Mouse (Mus musculus) WW6 (cell line): Measurements from ENCODE around the gene Vwf.

Experiments used
- DNase-seq: peaks from one replicate; pipeline ENCODE4 v3.0.0-alpha.2; 2013; ENCODE audit warnings: low read depth, low spot score

The Vwf gene

GRCm38 (mm10) chr6:125620764-125621163, 74.2 kb downstream of the Vwf start:
- DNase-seq, result no peak

DNA sequence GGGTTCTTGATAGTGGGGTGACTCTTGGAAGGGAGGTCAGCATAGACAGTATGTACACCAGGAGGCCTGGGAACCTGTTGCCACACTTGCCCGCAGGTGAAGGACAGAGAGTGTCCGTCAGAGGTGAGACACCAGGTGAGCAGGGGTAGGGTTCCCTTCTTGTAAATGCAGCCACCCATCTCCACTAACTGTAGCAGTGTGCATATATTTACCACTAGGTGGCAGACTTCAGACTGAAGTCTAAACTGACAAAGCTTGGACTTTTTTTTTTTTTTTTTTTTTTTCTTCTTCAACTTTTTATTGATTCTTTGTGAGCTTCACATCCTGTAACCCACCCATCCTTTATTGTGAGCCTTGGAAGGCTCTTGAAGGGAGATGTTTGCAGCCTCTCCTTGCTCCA, 75.9 kb downstream of the Vwf start:
- no peak for DNase-seq

- DNase-seq, result no peak
Observed at GRCm38 (mm10) chr6:125640486-125640885, 93.9 kb downstream of the Vwf start.

DNA sequence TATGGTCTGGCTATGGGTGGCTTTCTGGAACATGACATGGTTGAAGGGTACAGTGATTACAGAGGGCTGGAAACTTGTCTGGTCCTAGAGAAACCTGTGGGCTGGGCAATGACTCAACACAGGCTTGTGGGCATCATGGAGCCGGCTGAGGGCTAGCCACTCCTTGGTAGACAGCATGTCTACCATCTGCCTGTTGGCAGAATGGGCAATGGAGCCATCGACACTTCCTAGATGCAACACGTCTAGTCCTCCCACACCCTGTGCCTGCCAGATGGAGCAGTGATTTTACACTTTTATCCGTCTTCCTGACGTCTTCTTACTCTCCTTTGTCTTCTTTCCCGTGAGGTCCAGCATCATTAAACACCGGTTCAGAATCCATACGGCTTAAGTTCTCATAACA, 94.6 kb downstream of the Vwf start:
- no peak for DNase-seq

DNA sequence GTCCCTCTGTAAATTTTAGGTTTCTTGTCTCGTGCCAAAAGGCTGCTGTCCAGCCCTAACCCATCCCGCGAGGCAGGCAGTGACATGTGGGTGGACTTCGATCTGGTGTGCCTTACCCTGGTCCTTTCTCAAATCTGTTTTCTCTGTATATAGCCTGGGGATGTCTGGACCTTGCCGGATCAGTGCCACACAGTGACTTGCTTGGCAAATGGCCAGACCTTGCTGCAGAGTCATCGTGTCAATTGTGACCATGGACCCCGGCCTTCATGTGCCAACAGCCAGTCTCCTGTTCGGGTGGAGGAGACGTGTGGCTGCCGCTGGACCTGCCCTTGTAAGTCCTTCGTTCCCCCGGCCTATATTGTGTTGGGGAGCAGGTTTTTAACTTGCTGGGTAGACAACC, 102.4 kb downstream of the Vwf start:
- DNase-seq, result no peak

DNA sequence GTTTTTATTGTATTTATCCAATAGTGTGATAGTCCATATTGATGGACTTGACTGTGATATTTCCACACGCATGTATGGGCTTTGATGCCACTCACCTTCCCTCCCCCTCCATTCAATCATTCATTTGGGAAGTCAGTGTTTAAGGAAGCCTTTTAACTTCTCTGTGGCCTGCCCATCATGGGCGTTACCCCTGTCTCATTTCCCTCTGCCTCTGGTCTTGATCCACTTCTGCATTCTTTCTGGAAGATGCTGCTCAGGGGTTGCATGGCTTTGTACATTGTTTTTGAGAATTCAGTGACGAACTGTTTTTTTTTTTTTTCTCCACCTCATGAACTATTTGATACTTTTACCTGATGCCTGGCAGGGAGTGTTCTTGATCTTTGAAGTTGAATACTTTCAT, 104.8 kb downstream of the Vwf start:
- DNase-seq, result no peak

- no peak for DNase-seq
Observed at GRCm38 (mm10) chr6:125653416-125653815, 106.8 kb downstream of the Vwf start.

- DNase-seq, result no peak
Observed at GRCm38 (mm10) chr6:125656921-125657320, 110.3 kb downstream of the Vwf start.

DNA sequence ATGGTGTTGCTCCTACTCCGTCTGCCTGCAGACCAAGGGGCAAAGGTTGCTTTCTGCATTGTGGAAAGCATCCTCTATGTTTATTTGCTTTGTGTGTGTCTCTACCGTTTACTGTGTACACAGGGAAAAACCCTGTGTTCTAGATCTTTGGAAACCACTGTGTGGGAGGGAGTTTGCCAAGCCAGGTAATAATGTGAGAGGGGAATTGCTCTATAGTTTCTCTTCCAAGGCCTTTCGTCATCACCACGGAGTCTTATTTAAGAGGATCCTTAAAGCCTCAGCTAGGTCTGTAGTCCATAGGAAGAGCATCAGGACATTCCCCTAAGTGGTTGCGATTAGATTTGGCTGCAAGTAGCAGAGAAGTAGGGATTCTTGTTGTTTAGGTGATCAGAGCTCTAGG, 111.4 kb downstream of the Vwf start:
- no peak for DNase-seq

- peak; percentile 65 for DNase-seq
Observed at GRCm38 (mm10) chr6:125661106-125661877, 114.7 kb downstream of the Vwf start.

- no peak for DNase-seq
Observed at GRCm38 (mm10) chr6:125663906-125664305, 117.3 kb downstream of the Vwf start.

DNA sequence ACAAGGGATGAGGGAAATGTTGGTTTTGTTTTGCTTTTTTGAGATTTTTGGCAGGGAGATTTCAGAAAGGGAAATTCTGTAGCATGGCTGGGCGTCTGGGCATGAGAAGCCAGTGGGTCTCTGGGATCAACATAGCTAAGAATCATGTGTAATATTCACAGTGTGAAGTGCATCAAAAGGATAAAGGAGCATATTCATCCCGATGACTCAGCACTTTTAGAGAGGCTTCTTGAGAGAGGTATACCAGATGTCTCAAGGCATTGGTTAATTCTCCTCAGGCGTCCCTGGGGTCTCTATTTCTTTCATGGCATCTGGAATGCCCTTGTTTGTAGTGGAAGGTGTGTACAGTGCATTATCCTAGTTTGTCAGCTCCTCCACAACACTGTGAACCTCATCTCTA, 125.3 kb downstream of the Vwf start:
- no peak for DNase-seq

- DNase-seq, result no peak
Observed at GRCm38 (mm10) chr6:125678492-125678891, 131.9 kb downstream of the Vwf start.

- DNase-seq, result no peak
Observed at GRCm38 (mm10) chr6:125680613-125681012, 134.0 kb downstream of the Vwf start.

DNA sequence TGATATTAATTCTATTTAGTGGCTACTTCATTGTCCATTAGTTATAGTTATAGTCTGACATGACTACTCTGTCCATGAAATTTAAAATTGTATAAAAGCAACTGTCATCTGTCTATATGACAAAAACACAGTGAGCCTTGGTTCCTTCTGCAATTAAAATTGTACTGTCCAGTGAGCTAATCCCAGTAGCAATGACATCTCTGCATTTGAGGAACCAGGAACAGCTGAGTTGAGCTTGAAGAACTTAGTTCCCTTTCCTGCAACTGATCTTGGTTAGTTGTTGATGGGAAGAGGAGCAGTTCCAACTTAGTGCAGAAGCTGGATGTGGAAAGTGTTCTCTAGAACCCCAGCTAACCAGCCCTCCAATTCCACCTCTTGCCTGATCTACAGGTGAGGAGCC, 138.8 kb downstream of the Vwf start:
- DNase-seq, result no peak

DNA sequence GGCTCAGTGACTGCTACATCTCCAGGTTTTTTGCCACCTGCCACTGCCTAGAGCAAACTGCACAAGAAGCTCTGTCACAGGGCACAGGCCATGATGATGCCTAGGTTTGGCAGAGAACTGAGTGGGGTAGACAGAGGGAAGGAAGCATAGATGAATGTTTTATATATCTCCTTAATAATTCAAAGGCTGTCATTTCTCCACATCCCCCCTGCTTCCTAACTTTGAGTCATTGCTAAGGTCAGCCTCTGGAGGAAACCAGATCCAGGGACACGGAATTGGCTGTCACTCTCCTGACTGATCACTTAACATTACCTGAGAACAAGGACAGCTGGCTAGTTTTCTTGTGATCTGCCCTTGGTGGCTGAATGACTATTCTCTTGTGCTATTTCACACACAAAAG, 141.4 kb downstream of the Vwf start:
- no peak for DNase-seq

- no peak for DNase-seq
Observed at GRCm38 (mm10) chr6:125690057-125690703, 143.6 kb downstream of the Vwf start, which contains the start of gene Ano2. TSS of gene Ano2 (plus strand) at chr6:125690419.

GRCm38 (mm10) chr6:125701146-125701545, 154.6 kb downstream of the Vwf start:
- no peak for DNase-seq

GRCm38 (mm10) chr6:125711261-125711660, 164.7 kb downstream of the Vwf start:
- no peak for DNase-seq

DNA sequence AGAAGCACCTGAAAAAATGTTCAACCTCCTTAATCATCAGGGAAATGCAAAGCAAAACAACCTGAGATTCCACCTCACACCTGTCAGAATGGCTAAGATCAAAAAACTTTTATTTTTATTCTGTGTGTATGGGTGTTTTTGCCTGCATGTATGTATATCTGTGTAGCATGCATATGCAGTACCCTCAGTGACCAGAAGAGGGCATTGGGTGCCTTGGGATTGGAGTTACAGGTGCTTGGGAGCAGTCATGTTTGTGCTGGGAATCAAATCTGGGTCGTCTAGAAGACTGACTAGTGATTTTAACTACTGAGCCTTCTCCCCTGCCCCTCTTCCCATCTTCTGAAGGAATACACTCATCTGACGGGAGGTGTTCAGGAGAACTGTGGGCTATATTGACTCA, 179.8 kb downstream of the Vwf start:
- peak; percentile 24 for DNase-seq

DNA sequence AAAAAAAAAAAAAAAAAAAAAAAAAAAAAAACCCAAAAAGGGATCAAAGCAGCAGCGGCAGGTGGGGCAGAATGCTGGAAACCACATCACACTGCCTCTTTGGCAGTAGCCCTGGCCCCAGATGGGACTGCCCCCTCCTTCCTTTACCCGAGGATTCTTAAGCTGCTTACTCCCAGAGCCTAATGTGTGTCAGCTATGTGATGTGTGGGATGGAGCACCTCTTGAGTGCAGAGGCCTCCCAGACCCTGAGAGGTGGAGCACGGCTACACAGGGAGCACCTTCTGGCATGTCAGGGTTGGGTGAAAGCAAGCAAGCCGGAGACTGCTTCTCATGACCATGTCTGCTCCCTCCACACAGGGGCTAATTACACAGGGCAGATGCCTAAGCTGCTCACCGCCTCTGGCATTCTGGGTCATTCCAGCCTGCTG, 180.9 kb downstream of the Vwf start:
- DNase-seq, result no peak

- no peak for DNase-seq
Observed at GRCm38 (mm10) chr6:125729471-125729870, 182.9 kb downstream of the Vwf start.

DNA sequence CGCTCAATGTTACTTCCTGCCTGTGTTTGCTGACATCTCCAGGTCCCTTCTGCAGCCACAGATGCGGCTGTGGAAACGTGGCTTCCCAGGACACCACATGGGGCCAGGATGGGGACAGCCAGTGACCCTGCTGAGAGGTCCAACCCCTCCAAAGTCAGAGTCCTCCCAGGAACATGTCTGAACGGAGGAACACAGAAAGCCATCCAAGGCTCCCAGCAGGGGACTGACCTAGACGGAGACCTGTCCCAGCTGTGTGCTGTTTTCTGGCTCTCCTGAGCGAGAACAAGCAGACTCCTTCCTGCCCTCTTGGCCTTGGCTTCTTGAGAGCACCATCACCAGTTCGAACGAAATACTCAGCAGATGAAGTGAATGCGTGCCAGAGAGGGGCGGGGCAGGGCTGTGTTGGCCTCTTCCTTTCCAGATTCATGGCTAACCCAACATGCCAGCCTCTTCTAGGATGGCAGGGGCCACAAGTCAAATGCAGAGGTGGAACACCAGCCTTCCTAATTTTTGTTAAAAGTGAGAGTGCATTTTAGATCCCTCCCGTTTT, 183.5 kb downstream of the Vwf start:
- no peak for DNase-seq
